Mouse (Mus musculus) bone marrow, adult 2 months (tissue): ENCODE results near the gene Tff3. TPM values are rescaled to one million over a fixed set of nuclear protein-coding genes. Genes with fewer than 3 reads are reported as not detected.

Source experiments
- H3K27ac ChIP-seq: fragments of 200-500 bp; 2 replicates; pipeline ENCODE4 v1.5.1; 2012; ENCODE audit warnings: low read depth, mild to moderate bottlenecking, control low read depth, inconsistent platforms, low read length; ENCODE audit not compliant: control insufficient read depth, poor library complexity, insufficient read depth
- H3K4me1 ChIP-seq: fragments of 200-500 bp; 2 replicates; pipeline ENCODE4 v1.6.1; 2011; ENCODE audit warnings: low read length; ENCODE audit not compliant: control insufficient read depth, insufficient read depth
- H3K4me3 ChIP-seq: fragments of 200-500 bp; replicated peaks from 2 replicates; pipeline ENCODE3; 2011; ENCODE audit warnings: mild to moderate bottlenecking, low read depth, low read length, control low read depth; ENCODE audit not compliant: control insufficient read depth
- CTCF ChIP-seq: fragments of 200-500 bp; IDR thresholded peaks from 2 replicates; pipeline ENCODE4 v1.5.1; 2011; ENCODE audit warnings: low read length, control low read depth; ENCODE audit not compliant: control insufficient read depth, insufficient read depth
- POLR2A ChIP-seq: fragments of 200-500 bp; IDR thresholded peaks from 2 replicates; pipeline ENCODE4 v1.6.1; 2011; ENCODE audit warnings: low read depth, mild to moderate bottlenecking, control low read depth, low read length, borderline replicate concordance; ENCODE audit not compliant: control insufficient read depth
- WGBS: fragments of 180-500 bp; shearing (Covaris S2); methylation state at CpG from one replicate; pipeline ENCODE4 v1.1.7; 2018; 5-methylcytosine and 5-hydroxymethylcytosine counted together
- polyA plus RNA-seq: library from polyadenylated mRNA; stranded (reverse); fragments of >200 nt; gene quantifications from 2 replicates; pipeline ENCODE4 v1.2.4, GENCODE M21; 2011; ENCODE audit warnings: low replicate concordance; ENCODE audit not compliant: missing spikeins, insufficient read depth, insufficient read length

The Tff3 gene
- polyA plus RNA-seq, 1 experiment = not detected

DNA sequence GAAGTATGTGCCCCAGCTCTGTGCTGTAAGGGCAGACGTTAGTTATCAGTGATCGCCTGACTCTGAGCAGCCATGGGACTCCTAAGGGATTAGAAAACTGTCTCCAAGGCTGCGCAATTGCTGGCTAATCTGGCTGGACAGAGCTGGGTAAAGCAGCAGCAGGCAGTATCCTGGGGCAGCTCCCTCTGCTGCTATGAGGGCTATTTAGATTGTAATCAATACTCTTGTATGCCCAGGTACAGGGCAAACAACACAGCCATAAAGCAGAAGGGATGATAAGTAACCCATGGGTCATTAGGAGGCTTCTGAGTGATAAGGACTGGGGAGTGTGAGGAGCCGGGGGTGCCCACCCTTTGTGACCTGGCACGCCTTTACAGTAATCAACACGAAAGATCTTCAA is 5.5 kb upstream of the Tff3 start:
- no peak overlapping the region for H3K27ac ChIP-seq
- TF ChIP-seq CTCF (no peak), POLR2A (no peak)
- WGBS = 72% methylated on average over 6 of the region's 6 CpGs

DNA sequence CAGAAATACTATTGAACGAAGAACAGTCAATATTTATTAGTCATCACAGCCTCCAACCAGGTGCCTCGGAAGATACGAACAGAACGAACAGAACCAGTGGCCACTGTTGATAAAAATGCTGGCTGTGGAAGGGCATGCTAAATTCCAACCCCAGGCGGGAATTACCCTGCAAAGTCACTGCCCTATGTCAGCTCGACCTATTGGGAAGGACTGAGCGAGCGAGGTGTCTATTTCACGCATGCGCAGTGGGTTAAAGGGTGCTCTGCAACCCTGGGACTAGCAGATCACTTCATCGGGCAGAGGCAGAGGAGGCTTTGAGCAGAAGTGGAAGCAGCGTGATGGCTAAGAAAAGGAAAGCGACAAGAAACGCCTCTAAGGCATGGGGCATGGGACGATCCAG is 4.3 kb upstream of the Tff3 start:
- Histone ChIP-seq H3K27ac (no peak overlapping the region), H3K4me1 (no peaks in the 10 kb centered on the region), H3K4me3 (no peak overlapping the region)
- TF ChIP-seq POLR2A = no peak
- TF ChIP-seq CTCF = no peak
- 56% methylated on average over 15 of the region's 15 CpGs for WGBS

More for the DNA sequence above, 5.5 kb upstream of the Tff3 start:
- Histone ChIP-seq H3K4me3 (no peak overlapping the region), H3K4me1 (no peaks in the 10 kb centered on the region)

DNA sequence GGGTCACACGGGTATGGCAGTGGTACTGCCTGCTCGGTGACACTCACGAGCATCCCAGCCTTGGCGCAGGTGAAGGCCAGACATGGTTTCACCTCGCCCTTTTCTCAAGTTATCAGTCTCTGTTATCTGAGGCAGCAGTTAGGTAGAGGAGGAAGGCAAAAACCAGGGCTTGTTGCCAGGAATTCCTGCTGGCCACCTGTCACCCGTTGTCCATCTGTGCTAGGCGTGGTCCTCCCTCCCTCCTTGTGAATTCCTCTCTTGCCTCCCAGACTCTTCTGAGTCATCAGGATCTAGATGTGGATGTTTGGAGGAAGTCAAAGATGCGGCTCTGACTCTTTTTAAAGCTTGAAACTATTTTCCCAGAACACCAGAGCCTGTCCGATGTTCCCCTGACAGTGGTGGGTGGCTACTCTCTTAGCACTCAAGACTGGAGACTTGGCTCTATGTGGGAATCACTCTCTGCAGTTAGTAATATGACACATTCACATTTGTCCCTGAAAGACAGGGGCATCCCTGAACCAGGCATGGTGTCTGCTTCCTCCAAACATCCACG is 1.9 kb upstream of the Tff3 start:
- no peak for TF ChIP-seq POLR2A
- TF ChIP-seq CTCF = no peak
- Histone ChIP-seq H3K4me1 (no peaks in the 10 kb centered on the region), H3K4me3 (no peak overlapping the region), H3K27ac (no peak overlapping the region)
- 78% methylated on average over 10 of the region's 10 CpGs for WGBS

DNA sequence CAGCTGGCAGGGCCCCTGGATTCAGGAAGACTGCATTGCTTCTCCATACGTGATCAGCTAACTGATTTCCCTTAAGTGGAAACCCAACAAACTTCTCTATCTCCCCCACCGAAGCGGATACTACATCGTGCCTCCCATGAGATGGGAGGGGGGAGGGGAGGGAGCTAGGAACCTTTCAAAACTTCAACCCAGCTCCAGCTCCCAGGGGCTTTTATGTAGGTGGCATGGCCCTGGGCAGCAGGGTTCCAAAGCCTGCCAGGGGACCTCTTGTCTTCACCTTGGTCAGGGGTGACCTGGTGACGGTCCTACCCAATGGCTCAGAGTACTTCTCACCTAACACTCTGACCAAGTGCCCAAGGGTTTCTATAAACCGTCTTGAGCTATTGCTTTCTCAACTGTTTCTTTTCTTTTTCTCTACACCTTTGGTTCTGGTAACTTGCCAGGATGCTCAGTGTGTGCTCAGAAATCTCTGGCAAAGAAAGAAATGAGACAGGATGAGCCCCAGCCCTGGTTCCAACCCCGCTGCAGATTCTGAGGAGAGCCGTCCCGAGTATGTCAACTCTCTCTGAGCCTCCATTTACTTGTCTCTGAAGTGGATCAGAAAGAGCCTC is 633 bp downstream of the Tff3 start:
- H3K4me3 ChIP-seq = no peak overlapping the region
- WGBS = 76% methylated on average over 9 of the region's 9 CpGs
- no peak for TF ChIP-seq CTCF
- TF ChIP-seq POLR2A = no peak
- no peak overlapping the region for H3K27ac ChIP-seq
- H3K4me1 ChIP-seq = no peaks in the 10 kb centered on the region

DNA sequence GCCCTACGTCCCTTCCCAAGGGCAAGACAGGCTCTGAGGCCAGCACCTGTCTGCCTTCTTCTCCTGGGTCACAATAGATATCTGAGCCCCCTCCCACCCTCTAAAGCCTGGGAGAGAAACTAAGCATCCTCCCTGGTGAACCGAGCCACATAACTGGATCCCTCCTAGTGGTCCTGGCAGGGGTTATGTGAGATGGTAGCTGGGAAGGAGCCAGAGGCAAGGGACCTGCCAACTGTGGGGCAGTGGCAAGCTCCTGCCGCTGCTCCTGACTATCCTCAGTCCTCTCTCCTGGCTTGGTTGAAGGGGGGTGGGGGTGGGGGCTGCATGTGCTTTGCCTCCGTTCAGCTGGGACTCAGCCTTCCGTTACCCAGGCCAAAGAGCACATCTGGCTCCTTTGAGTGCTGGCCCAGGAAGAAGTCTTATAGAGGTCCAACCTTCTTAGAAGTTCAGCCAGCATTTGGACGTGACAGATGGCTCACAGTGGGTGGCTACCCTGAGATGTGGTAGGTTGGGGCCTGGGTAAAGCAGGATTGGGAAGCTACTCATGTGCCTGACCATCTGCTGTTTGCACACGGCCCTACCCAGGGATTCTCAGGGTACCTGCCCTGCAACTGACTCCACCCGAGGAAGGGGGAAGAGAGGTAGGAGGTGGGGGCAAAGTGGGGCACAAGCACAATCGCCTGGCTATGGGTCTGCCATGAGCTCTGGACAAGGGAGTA is 3.7 kb downstream of the Tff3 start:
- Histone ChIP-seq H3K27ac (no peak overlapping the region), H3K4me3 (no peak overlapping the region), H3K4me1 (no peaks in the 10 kb centered on the region)
- TF ChIP-seq POLR2A (no peak), CTCF (no peak)
- 74% methylated on average over 9 of the region's 9 CpGs for WGBS

DNA sequence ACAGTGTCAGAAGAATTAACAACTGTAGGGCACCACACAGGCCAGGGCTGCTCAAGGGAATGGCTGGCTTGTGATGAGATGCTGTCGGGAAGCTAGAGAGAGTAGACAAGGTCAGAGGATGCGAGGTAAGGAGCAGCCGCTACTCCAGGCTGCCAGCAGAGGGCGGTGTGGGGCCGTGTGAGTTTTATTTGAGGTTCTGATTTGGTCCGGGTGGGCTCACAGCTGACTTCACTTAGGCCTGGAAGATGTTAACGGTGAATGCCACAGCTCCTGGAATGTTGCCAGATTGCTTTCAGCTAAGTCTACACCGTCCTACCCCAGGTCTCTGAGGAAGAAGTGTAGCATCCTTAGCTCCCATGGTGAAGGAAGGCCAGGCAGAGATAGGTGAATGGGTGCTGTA is 7.5 kb downstream of the Tff3 start:
- 4% methylated on average over 8 of the region's 8 CpGs for WGBS
- no peak overlapping the region for H3K4me3 ChIP-seq
- no peak for TF ChIP-seq POLR2A
- peak; percentile 91 for TF ChIP-seq CTCF
- H3K4me1 ChIP-seq = no peaks in the 10 kb centered on the region
- no peak overlapping the region for H3K27ac ChIP-seq

DNA sequence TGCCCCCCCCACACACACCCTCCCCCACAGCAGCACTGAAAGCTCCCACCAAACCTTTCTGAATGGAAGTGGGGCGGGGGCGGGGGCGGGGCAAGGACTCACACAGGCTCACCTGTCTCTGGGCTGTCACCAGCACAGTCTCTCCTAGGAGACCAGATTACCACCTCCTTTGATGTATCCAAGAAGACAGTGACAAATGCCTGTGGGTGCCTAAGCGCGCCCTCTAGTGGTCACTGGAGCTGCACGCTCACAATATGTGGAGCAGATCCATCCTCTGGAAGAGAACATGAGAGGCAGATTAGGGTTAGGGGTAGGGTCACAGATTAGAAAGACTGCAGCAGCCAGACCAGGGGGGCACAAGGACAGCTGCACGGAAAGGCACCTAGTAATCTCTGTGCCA is 10.0 kb downstream of the Tff3 start:
- no peak for TF ChIP-seq POLR2A
- TF ChIP-seq CTCF = peak; percentile 97
- Histone ChIP-seq H3K27ac (no peak overlapping the region), H3K4me1 (no peaks in the 10 kb centered on the region), H3K4me3 (no peak overlapping the region)
- WGBS = 7% methylated on average over 7 of the region's 7 CpGs

DNA sequence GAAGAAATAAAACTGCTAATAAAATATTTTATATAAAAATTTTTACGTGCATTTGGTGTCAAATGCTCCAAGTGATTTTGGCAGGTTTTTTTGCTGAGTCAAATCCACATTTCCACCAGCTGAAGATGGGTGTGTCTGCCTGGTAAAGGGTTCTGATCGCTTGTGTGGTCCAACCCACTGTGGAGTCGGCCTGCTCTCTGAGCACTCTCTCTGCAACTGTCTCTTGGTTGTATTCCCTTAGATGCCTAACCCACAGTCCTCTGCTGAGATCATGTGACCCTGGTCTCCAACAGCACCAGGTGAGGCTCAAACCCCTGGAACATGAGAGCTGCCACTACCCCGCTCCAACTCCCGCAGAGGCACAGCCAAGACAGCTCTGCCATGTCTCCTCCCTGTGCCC is 11.5 kb downstream of the Tff3 start:
- H3K27ac ChIP-seq = no peak overlapping the region
- H3K4me1 ChIP-seq = no peaks in the 10 kb centered on the region
- H3K4me3 ChIP-seq = no peak overlapping the region
- TF ChIP-seq POLR2A (no peak), CTCF (no peak)
- WGBS = 82% methylated on average over 5 of the region's 5 CpGs
